Mouse (Mus musculus): ENCODE measurements around the gene Cxcr6.

Cxcr6 gene

DNA sequence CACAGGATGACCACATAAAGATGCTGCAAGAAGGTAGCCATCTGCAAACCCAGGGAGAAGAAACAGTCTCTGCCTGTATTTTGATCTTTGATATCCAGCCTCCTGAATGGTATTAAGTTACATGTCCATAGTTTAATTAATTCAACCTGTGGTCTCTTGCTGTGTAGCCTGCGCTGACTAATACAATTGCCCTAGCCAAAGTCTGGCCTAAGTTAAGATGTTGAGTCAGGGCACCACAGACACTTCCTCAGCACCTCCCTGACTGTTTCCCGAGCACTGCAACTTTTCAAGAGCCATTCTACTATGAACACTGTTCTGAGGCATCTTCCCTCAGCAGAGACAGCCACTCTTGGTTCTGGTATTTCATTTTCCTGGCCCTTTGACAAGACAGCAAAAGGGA is 12.3 kb downstream of the Cxcr6 start:
- no peak for DNase-seq (ENCODE audit: low read depth, low spot score)

DNA sequence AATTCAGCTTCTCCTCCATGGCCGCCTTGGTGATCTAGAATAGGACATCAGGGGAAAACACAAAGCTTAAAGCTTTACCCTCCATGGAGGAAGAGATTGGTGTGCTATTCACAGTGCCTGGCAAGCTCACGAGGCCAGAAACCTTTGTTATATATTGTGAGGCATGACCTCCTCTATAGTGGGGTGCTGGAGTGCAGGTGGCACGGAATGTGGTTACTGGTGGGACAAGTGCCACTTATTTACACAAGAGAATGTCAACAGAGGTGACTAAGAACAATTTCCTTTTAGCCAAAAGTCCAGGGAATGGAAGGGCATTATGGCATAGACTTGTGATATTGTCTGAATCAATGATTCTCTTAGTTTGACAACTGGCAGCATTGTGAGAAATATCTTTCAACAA is 20.4 kb downstream of the Cxcr6 start:
- DNase-seq (ENCODE audit: low read depth, low spot score) = no peak

DNA sequence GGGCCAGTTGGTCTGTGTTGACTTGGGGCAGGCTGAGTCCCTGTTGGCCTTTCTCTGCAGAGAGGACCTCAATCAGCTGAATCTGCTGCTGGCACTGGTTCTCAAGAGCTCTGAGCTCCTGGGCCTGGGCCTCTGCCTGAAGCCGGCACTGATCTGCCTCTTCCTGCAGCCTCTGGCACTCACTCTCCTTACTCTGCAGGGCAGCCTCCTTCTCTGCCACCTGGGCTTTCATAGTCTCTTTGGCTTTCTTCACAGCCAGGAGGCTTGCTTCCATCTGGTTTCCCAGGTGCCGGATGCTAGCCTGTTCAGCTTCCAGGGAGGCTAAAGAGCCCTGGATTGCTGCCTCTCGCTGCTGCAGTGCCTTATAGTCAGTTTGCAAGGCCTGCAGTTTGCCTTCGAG is 22.6 kb downstream of the Cxcr6 start:
- no peak for DNase-seq (ENCODE audit: low read depth, low spot score)

DNA sequence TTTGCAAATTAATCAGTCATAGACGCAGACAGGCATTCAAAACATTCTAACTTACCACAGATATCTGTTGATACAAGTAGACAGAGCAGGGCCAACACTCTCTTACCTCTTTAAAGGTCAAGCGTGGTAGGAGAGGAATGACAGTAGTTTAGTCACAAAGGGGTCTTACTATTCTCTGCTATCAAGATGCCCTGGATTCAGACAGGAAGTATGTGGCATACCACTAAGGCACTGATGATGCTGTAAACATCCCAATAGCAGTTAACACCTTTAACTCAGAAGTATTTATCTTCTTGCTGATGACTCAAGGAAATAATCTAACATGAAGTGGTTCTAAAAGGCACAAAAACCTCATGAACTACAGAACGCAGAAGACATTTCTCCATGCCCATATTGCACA is 29.6 kb downstream of the Cxcr6 start:
- DNase-seq (ENCODE audit: low read depth, low spot score) = no peak

DNA sequence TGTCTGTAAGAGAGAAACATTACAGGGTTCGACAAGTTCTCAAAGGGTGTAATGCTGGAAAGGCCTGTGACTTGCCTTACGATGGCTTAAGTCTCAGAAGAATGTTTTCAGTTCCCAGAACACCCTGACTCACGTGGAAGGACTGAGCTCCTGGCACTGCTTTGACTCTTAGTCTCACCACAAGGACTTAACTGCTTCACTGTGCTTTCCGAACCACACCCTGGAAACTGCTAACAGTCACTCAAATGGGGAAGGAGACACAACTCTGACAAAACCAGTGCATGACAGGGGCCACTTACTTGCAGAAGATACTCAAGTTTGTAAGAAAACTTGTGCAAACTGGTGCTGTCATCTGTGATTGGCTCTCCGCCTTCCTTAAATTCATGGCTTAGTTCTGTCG is 34.0 kb downstream of the Cxcr6 start:
- DNase-seq (ENCODE audit: low read depth, low spot score) = peak; percentile 50

DNA sequence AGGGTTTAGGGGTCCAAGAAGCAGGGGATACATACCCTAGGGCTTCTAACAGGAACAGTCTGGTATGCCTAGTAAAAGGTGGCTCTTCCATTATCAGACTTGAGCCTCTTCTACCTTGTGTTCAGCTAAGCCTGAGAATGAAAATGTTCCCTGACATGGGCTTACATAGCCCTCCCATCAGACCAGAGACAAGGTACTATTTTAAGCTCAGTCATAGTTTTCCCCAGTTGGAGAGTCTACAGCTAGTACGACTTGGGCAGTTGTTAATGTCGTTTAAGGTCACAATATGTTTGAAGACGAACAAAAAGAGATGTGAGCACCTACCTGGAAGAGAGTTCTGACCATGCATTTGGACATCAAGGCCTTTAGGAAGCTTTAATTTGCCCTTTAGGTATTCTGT is 38.2 kb downstream of the Cxcr6 start:
- no peak for DNase-seq (ENCODE audit: low read depth, low spot score)

DNA sequence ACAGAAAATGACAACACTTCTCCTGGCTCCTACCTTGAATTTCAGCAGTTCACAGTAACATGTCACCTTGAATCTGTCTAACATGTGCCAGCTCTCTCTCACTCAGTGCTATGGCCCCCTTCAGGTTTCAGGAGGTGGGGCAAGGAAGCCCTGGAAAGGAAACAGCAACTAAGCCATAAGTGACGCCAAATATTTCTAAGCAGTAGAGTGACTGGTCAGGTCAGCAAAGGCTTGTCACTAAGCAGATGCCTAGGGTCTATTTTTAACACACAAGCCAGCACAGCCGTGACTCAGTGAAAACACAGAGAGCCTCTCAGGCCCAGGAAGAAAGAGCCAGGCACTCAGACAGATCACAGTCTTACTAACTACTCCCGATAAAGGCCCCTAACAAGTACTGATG is 38.8 kb downstream of the Cxcr6 start:
- peak; percentile 8 for DNase-seq (ENCODE audit: low read depth, low spot score)

DNA sequence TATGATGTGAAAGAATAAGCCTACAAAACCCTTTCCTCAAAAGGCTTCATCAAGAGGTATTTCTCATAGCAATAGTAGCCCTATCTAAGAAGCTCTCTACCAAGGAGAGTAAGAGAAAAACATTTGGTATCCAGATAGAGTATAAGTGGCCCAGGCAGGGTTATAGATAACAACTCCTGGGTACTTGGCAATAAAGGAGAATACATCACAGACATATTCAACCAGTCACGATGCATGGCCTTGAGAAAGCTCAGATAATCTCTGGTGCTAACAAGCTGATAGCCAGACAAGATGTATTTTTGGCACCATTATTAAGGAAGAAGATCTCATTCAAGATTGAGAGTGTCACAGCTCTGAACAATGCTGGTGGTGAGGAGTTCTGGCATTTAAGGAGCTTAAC is 40.2 kb downstream of the Cxcr6 start:
- no peak for DNase-seq (ENCODE audit: low read depth, low spot score)

DNA sequence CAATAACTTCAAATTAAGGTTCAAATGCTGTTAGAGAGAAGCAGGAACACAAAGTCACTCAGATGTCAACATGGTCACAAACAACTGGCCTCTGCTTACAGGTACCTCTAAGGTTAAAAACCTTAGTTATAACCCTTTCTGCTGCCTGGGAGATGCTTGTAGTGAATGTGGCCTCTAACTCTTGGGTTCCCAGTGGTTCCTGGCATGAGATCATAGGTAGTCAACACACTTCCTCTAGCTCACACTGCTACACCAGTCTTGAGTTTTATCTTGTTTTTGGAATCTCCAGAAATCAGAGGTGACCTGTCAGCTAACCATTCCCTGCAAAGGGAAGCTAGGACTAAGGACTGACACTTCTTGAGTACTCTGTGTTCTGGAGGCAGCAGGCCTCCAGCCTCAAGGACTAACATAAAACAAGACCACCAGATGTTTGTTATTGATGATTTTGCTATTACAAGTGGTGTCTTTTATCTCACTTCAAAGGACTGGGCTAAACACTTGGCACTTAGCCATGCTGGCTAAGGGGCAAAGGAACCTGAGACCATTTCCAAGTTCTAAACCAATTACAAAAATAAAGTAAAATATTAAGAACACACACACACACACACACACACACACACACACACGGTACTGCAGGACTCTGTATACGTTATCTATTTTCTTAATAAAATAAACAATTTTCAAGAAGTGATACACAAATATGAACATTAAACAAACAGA is 43.9 kb downstream of the Cxcr6 start:
- no peak for DNase-seq (ENCODE audit: low read depth, low spot score)

DNA sequence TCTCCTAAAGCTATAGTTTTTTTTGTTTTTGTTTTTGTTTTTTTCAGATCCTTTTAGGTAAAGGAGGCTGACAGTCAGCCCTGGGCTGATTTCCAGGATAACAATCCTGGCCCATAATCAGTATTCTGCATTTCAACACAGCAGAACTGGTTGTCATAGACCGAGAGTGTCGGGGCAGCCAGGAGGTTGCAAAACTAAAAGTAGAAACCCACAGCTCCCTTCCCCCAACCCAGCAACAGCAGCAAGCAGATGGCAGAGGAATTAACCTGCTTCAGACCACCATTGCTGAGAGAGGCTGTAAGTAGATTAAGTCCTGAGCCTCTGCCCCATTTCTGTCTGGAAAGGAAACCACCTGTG is 44.4 kb downstream of the Cxcr6 start:
- peak; percentile 17 for DNase-seq (ENCODE audit: low read depth, low spot score)

DNA sequence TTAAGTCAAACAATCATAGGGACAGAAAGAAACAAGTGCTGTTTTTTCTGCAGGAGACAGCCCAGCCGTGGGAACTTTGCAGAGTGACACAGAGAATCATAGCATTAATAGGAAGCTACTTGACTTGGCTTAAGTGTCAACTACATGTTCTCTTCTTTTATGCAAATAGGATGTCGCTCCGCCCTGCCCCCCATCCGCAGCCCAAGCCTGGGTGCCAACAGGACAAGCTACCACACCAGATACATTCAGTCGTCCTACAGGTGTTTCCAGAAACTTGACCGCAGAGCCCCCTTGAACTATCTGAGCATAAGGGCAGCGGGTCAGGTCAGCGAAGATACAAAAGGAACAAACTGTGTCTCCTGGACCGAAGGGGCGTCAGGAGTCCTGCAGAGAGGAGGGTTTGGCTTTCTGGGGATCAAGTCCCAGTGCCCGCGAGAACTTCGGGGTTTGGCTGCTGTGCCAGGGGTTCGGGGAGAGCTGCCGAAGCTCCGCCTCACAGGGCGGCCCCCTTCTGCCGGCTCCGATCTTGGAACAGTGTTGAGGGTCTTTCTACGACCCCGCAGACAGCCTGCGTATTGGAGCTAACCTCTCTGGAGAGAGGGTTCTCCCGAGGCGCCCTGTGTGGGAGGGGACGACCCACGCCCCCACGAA is 44.9 kb downstream of the Cxcr6 start:
- peak; percentile 46 for DNase-seq (ENCODE audit: low read depth, low spot score)

DNA sequence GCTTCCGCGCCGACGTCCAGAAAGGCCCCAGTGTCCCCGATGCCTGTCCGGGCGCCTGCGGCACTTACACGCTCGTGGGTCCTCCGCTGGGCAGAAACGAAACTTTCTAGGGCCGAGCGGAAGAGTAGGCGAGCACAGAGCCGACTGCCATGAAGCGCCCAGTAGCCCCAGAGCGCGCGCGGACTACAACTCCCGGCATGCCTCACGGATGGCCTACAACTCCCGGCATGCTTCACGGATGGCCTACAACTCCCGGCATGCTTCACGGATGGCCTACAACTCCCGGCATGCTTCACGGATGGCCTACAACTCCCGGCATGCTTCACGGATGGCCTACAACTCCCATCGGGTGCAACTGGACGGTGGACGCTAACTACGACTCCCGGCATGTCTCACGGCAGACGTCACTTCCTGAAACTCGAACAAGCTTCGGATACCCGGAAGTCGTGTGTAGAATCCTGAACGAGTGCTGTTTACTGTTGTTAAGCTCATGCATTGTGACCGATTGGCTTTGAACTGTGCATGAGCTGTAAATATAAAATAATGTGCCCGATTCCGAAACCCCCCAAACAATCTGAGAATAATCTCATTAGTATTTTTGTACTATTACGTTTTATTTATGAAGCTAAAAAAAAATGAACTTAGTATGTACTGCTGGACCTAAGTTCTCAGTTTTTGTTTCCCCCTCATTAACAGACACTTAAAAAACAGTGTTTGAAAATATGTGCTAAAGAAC is 45.6 kb downstream of the Cxcr6 start, which contains the start of gene Fyco1:
Fyco1 (minus strand) TSS at position 187 of the 736 bp plus-strand sequence.
- DNase-seq (ENCODE audit: low read depth, low spot score) = peak; percentile 97

DNA sequence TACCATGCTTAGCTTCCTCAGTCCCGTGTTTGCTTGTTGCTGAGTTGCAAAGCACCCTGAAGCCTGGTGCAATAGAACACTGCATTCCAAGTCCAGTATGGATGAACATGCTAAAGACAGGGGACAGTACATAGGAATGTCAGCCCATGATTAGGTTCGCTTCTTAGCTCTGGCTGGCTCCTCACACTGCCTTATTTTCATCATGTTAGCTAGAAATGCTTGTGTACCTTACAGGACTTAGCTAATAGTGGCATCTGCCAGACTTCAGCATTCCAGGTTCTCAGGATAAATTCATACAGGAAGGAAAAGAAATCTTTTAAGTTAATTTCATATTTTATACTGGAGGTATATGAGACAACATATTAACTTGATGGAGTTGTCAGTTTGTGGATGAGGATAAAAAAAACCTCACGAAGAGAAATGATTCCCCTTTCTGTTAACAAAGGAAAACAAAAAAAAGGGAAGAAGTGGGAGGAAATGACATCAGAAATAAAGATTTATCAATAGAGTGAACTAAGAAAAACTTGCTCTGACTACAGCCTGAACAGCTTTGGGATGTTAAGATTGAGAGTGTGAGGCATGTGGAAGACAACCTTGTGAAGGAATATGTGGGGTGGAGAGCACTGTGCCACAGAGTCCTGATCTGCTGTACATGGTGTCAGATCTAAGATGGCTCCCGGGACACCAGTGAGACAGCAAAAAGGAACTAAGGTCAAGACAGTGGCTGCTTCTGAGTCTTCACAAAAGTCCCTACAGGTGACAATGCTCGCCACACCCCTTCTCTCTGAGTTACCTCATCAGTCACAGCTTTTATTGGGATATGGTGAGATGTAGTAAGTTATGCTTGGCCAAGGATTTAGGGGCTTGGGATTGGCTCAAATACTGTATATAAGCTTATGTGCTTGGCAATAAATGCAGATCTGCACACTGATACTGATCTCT is 46.4 kb downstream of the Cxcr6 start:
- peak; percentile 19 for DNase-seq (ENCODE audit: low read depth, low spot score)

DNA sequence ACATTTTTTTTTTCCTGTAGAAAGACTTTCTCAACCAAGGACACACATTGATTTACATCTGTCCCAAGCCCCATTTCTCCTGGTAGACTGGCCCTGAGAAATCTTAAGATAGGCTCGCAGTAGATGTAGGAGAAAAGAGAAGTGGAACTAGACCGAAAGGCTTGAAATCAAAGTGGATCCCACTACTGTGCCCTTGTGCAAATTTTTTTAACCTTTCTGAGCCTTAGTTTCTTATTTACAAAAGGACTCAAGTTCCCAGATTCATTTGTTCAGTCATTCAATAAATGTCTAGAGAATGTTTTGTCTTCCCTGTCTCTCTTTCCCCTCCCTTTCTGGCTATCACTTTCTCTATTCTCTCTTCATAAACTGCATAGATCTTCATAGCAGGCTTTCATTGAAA is 50.6 kb downstream of the Cxcr6 start:
- no peak for DNase-seq (ENCODE audit: low read depth, low spot score)

Data from ZHBTc4 (cell line).